Mouse (Mus musculus) layer of hippocampus, postnatal 14 days (tissue): ENCODE results near the gene Tjp1. TPM values are rescaled to one million over a fixed set of nuclear protein-coding genes. Genes with fewer than 3 reads are reported as not detected.

ENCODE experiments used
- DNase-seq, 2 experiments: peaks; one replicate each; pipeline ENCODE4 v3.0.0; 2021 to 2022; ENCODE audit warnings: low spot score in 2 of 2, mixed read lengths in 1 of 2
- long read RNA-seq, 2 experiments: library from polyadenylated mRNA; stranded (forward); transcript quantifications; one replicate each; pipeline ENCODE4 v2.0.0; 2021
- total RNA-seq, 2 experiments: library from RNA; stranded (reverse); gene quantifications; 2 replicates each; pipeline ENCODE4 v1.2.3; 2021

Gene Tjp1
- total RNA-seq: 100 to 1,000 TPM; 126 to 134 TPM
- long read RNA-seq, experiment 1, partial matches to known transcripts: 2 of 5 reads
- long read RNA-seq, experiment 1, other reads (novel, unspliced or antisense): 3 of 5 reads
- long read RNA-seq, experiment 2, partial matches to known transcripts: 2 of 7 reads
- long read RNA-seq, experiment 2, other reads (novel, unspliced or antisense): 5 of 7 reads

- DNase-seq: peak in 1 of 2 experiments; percentile 66
Measured at GRCm38 (mm10) chr7:65527071-65528007, at the start of gene Tjp1. Gene Tjp1, minus strand, starts transcription at chr7:65527781.

GRCm38 (mm10) chr7:65577118-65577517 is 49.5 kb upstream of the Tjp1 start:
- DNase-seq: peak; percentile 41 to 50

- DNase-seq: peak; percentile 12 to 13
Measured at GRCm38 (mm10) chr7:65572731-65573130, 45.1 kb upstream of the Tjp1 start.

- DNase-seq: peak in 1 of 2 experiments; percentile 62
Measured at GRCm38 (mm10) chr7:65570691-65571090, 43.1 kb upstream of the Tjp1 start.

GRCm38 (mm10) chr7:65555996-65556395 is 28.4 kb upstream of the Tjp1 start:
- DNase-seq: no peak

- no peak for DNase-seq
Measured at GRCm38 (mm10) chr7:65545741-65546140, 18.2 kb upstream of the Tjp1 start.

- DNase-seq: no peak
Measured at GRCm38 (mm10) chr7:65532689-65533088, 5.1 kb upstream of the Tjp1 start.

GRCm38 (mm10) chr7:65523116-65523515 is 4.5 kb downstream of the Tjp1 start:
- DNase-seq: no peak

- no peak for DNase-seq
Measured at GRCm38 (mm10) chr7:65522490-65522889, 5.1 kb downstream of the Tjp1 start.

- DNase-seq: no peak
Measured at GRCm38 (mm10) chr7:65520622-65521021, 7.0 kb downstream of the Tjp1 start.

- DNase-seq: peak in 1 of 2 experiments; percentile 56
Measured at GRCm38 (mm10) chr7:65519788-65520563, 7.6 kb downstream of the Tjp1 start.

- DNase-seq: peak in 1 of 2 experiments; percentile 49
Measured at GRCm38 (mm10) chr7:65516903-65517302, 10.7 kb downstream of the Tjp1 start.

- DNase-seq: no peak
Measured at GRCm38 (mm10) chr7:65513451-65514179, 14.0 kb downstream of the Tjp1 start.

GRCm38 (mm10) chr7:65509357-65509756 is 18.2 kb downstream of the Tjp1 start:
- peak; percentile 48 to 82 for DNase-seq

- DNase-seq: no peak
Measured at GRCm38 (mm10) chr7:65507341-65507740, 20.2 kb downstream of the Tjp1 start.

- no peak for DNase-seq
Measured at GRCm38 (mm10) chr7:65502486-65503322, 24.9 kb downstream of the Tjp1 start.

GRCm38 (mm10) chr7:65500746-65501145 is 26.8 kb downstream of the Tjp1 start:
- no peak for DNase-seq

GRCm38 (mm10) chr7:65497733-65498583 is 29.6 kb downstream of the Tjp1 start:
- DNase-seq: peak; percentile 72 to 76

GRCm38 (mm10) chr7:65490526-65490925 is 37.1 kb downstream of the Tjp1 start:
- no peak for DNase-seq
